9 mouse cellular contexts compared by ENCODE assay signal in genomic region chr16:91548996-91549395, GRCm38 (mm10). TPM values are rescaled to one million over a fixed set of nuclear protein-coding genes. Genes with fewer than 3 reads are reported as not detected.
DNase-seq lines count a peak whose midpoint lies in the region; ATAC-seq and TF ChIP-seq lines count a peak whose summit lies in the region.
"Had no signal": no experiment of that assay in that cellular context is flagged by ENCODE, and none has a peak within 500 bp of the region (broad histone marks: within the 10 kb centered on the region; RNA-seq: fewer than 3 reads in every experiment).

No protein-coding gene starts in this region.

- peak overlapping the region; percentile 0; the same call in 1 of the 2 replicates for H3K9ac ChIP-seq in forebrain, embryonic 16.5 days (replicated peaks; ENCODE audit: low read depth, low read length)
- no peak overlapping the region; the same call in 1 of the 2 replicates for H3K9ac ChIP-seq in midbrain, embryonic 12.5 days (replicated peaks)

- WGBS in kidney, adult 2 months, result 68% methylated on average over 2 of the region's 2 CpGs
- WGBS in forebrain, embryonic 16.5 days, result 64% methylated on average over 2 of the region's 2 CpGs
- 77% methylated on average over 2 of the region's 2 CpGs for WGBS in midbrain, embryonic 12.5 days

- H3K27me3 ChIP-seq in kidney, adult 2 months (replicated peaks; ENCODE audit: control insufficient read depth, insufficient read depth, low read length), result no peaks in the 10 kb centered on the region
- H3K27me3 ChIP-seq in E14TG2a.4 (ENCODE audit: insufficient read depth, low read length), result peaks cover 35% of the 10 kb centered on the region
- H3K27me3 ChIP-seq in forebrain, embryonic 16.5 days (replicated peaks; ENCODE audit: control insufficient read depth, insufficient read depth, low read length), result no peaks in the 10 kb centered on the region
- peaks cover 19% of the 10 kb centered on the region for H3K27me3 ChIP-seq in midbrain, embryonic 12.5 days

- ATAC-seq in forebrain, embryonic 16.5 days, result no peak
- no peak for ATAC-seq in midbrain, embryonic 12.5 days (ENCODE audit: low FRiP score, low read depth)

- no peak for DNase-seq in kidney, adult 2 months
- no peak for DNase-seq in kidney, postnatal 4 days
- DNase-seq in gastrocnemius, postnatal 25 days, result no peak
- no peak for DNase-seq in cerebellum, adult 9-11 months
- DNase-seq in adrenal gland, adult 18-20 months (ENCODE audit: low spot score in 2 of 2), result no peak
- DNase-seq: thymus, adult 18-20 months had no signal

- no peak for TF ChIP-seq POLR2A in kidney, adult 2 months (IDR thresholded peaks at IDR 0.05; ENCODE audit: low read depth, low read length)

- H3K27ac ChIP-seq in kidney, adult 2 months (ENCODE audit: insufficient read depth, low read depth, low read length), result no peak overlapping the region; the same call in 1 of the 2 replicates
- H3K27ac ChIP-seq in forebrain, embryonic 16.5 days (ENCODE audit: low read length), result no peak overlapping the region
- H3K27ac ChIP-seq in midbrain, embryonic 12.5 days (replicated peaks), result no peak overlapping the region

- no peaks in the 10 kb centered on the region for H3K9me3 ChIP-seq in E14TG2a.4 (ENCODE audit: low read length)
- no peaks in the 10 kb centered on the region for H3K9me3 ChIP-seq in forebrain, embryonic 16.5 days (ENCODE audit: control insufficient read depth, low read length)
- no peaks in the 10 kb centered on the region for H3K9me3 ChIP-seq in midbrain, embryonic 12.5 days

- TF ChIP-seq CTCF in kidney, adult 2 months (conservative IDR thresholded peaks at IDR 0.05; ENCODE audit: insufficient read depth, insufficient read length, low read depth, low read length), result no peak
- TF ChIP-seq CTCF in E14TG2a.4 (conservative IDR thresholded peaks at IDR 0.05; ENCODE audit: low read length), result no peak

- no peaks in the 10 kb centered on the region for H3K36me3 ChIP-seq in kidney, adult 2 months (ENCODE audit: control insufficient read depth, insufficient read depth, low read length)
- no peaks in the 10 kb centered on the region for H3K36me3 ChIP-seq in E14TG2a.4 (ENCODE audit: insufficient read depth, low read length)
- H3K36me3 ChIP-seq in forebrain, embryonic 16.5 days (ENCODE audit: control insufficient read depth, insufficient read depth), result no peaks in the 10 kb centered on the region
- no peaks in the 10 kb centered on the region for H3K36me3 ChIP-seq in midbrain, embryonic 12.5 days

- peak overlapping the region; percentile 31; the same call in 1 of the 2 replicates for H3K4me3 ChIP-seq in kidney, adult 2 months (ENCODE audit: insufficient read depth, low read depth, low read length)
- H3K4me3 ChIP-seq in E14TG2a.4 (replicated peaks; ENCODE audit: low read length), result peak overlapping the region; percentile 37; the same call in 1 of the 2 replicates
- peak overlapping the region; percentile 28 for H3K4me3 ChIP-seq in forebrain, embryonic 16.5 days (replicated peaks; ENCODE audit: low read length)
- no peak overlapping the region for H3K4me3 ChIP-seq in midbrain, embryonic 12.5 days

- H3K4me2 ChIP-seq in forebrain, embryonic 16.5 days (ENCODE audit: low read length), result peak overlapping the region; percentile 35
- peak overlapping the region; percentile 17 for H3K4me2 ChIP-seq in midbrain, embryonic 12.5 days (replicated peaks)

- peaks cover 15% of the 10 kb centered on the region for H3K4me1 ChIP-seq in kidney, adult 2 months (ENCODE audit: control insufficient read depth, insufficient read depth, low read length)
- H3K4me1 ChIP-seq in E14TG2a.4 (replicated peaks; ENCODE audit: low read depth, low read length), result peaks cover 76% of the 10 kb centered on the region
- peaks cover 28% of the 10 kb centered on the region for H3K4me1 ChIP-seq in forebrain, embryonic 16.5 days (replicated peaks; ENCODE audit: control insufficient read depth, insufficient read depth, low read length)
- peaks cover 28% of the 10 kb centered on the region for H3K4me1 ChIP-seq in midbrain, embryonic 12.5 days

RNA-seq across cellular contexts. Expression of gene Ifngr2, which starts 2.1 kb away (rescaled TPM):
- polyA plus RNA-seq in kidney, adult 2 months (2012; rRNA removed), result 15.1 and 17.7 TPM in 2 replicates
- 118 and 124 TPM in 2 replicates for polyA plus RNA-seq in forebrain, embryonic 16.5 days (2015; fragmentation: Nextera tagmentation; extraction: Ambion mirVana)
- polyA plus RNA-seq in midbrain, embryonic 12.5 days (2016; fragmentation: Nextera tagmentation; extraction: Ambion mirVana), result 41.0 and 43.4 TPM in 2 replicates
- total RNA-seq in gastrocnemius, postnatal 25 days (2021), result 10 to 100 TPM; 50.5 to 71.4 TPM
- 10 to 100 TPM; 20.2 to 27.6 TPM for total RNA-seq in adrenal gland, adult 18-20 months (2021)

RNA-seq across cellular contexts. Expression of gene Tmem50b, which starts 48.6 kb away (rescaled TPM):
- 39.2 and 40.7 TPM in 2 replicates for polyA plus RNA-seq in kidney, adult 2 months (2012; rRNA removed)
- 93.8 and 101 TPM in 2 replicates for polyA plus RNA-seq in forebrain, embryonic 16.5 days (2015; fragmentation: Nextera tagmentation; extraction: Ambion mirVana)
- 42.6 and 43.6 TPM in 2 replicates for polyA plus RNA-seq in midbrain, embryonic 12.5 days (2016; fragmentation: Nextera tagmentation; extraction: Ambion mirVana)
- total RNA-seq in gastrocnemius, postnatal 25 days (2021), result 10 to 100 TPM; 18.2 to 18.5 TPM
- total RNA-seq in adrenal gland, adult 18-20 months (2021), result 10 to 100 TPM; 60.2 to 73.8 TPM
